Mouse (Mus musculus): ENCODE results near the gene Tob2. TPM values are rescaled to one million over a fixed set of nuclear protein-coding genes. Genes with fewer than 3 reads are reported as not detected.

Tob2 gene
- total and polyA plus RNA-seq, 3 experiments, result 5.6 to 25.3 (median 22.0) TPM

DNA sequence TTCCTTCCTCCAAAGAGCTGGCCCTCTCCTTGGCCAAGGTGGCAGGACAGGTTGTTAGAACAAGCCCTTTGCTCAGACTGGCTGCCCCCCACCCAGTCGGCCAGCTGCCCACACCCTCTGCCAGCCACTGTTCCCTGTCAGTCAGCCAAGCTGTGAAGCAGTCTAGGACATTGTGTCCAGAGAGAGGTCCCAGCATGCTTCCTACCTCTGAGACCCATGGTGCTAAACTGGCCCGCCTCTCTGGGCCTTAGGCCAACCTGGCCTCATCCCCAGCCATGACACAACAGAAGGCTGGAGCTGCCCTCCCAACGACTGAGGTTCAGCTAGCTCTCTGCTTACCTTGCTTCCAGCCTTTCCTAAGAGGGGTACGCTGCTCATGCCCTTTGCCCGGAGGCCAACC is 19.0 kb downstream of the Tob2 start:
- no peaks in the 10 kb centered on the region for H3K9me3 ChIP-seq (replicated peaks; ENCODE audit: low read length)
- dilution Hi-C loops (cut with MboI; ENCODE audit: extremely low pct_ligation_motif_present, extremely low pct_unique_long_range_greater_than_20kb, low sequenced_read_pairs), result no loop called here
- DNase-seq (ENCODE audit: extremely low read depth), result no peak
- in situ Hi-C loops (cut with MboI; ENCODE audit: low pct_ligation_motif_present, low pct_unique_long_range_greater_than_20kb, low sequenced_read_pairs), result no loop called here
- H3K79me2 ChIP-seq (replicated peaks; ENCODE audit: control insufficient read depth, extremely low read depth, insufficient read depth, poor library complexity, severe bottlenecking), result no peaks in the 10 kb centered on the region
- H3K4me2 ChIP-seq (ENCODE audit: insufficient read depth, low read depth, poor library complexity, severe bottlenecking), result no peak overlapping the region
- H3K4me1 ChIP-seq (ENCODE audit: control insufficient read depth in 1 of 2, insufficient read depth in 2 of 2), result peaks cover 3 to 11% of the 10 kb centered on the region in 2 experiments; a peak in 2 of 4 replicates
- TF ChIP-seq GABPA (IDR thresholded peaks at IDR 0.05; ENCODE audit: insufficient replicate concordance, low read depth, low read length), result no peak
- TF ChIP-seq POLR2AphosphoS2 (IDR thresholded peaks at IDR 0.05; ENCODE audit: low read depth, low read length), result no peak
- no peak for TF ChIP-seq MXI1 (IDR thresholded peaks at IDR 0.05; ENCODE audit: low read depth, low read length)
- no peak for TF ChIP-seq BHLHE40 (IDR thresholded peaks at IDR 0.05; ENCODE audit: low read depth, low read length)
- TF ChIP-seq PAX5 (IDR thresholded peaks at IDR 0.05; ENCODE audit: low read length), result no peak
- no peak for TF ChIP-seq ZNF384 (IDR thresholded peaks at IDR 0.05; ENCODE audit: low read depth, low read length)
- TF ChIP-seq RAD21 (IDR thresholded peaks at IDR 0.05; ENCODE audit: low read depth, low read length), result no peak
- no peak for TF ChIP-seq E2F4 (IDR thresholded peaks at IDR 0.05; ENCODE audit: insufficient replicate concordance, low read depth, low read length)
- TF ChIP-seq MAZ (IDR thresholded peaks at IDR 0.05; ENCODE audit: low read depth, low read length), result no peak
- TF ChIP-seq ZC3H11A (IDR thresholded peaks at IDR 0.05; ENCODE audit: low read depth, low read length), result no peak
- no peak for TF ChIP-seq JUN (IDR thresholded peaks at IDR 0.05; ENCODE audit: insufficient read depth, low read depth, low read length)
- no peak for TF ChIP-seq MEF2A (IDR thresholded peaks at IDR 0.05; ENCODE audit: borderline replicate concordance, low read depth, low read length)
- TF ChIP-seq MAX (IDR thresholded peaks at IDR 0.05; ENCODE audit: low read length), result no peak
- TF ChIP-seq CTCF (conservative IDR thresholded peaks at IDR 0.05 in 1 of 2, IDR thresholded peaks at IDR 0.05 in 1 of 2; ENCODE audit: low read depth in 2 of 2, low read length in 2 of 2), result no peak
- no peak for TF ChIP-seq HCFC1 (IDR thresholded peaks at IDR 0.05; ENCODE audit: low read depth, low read length)
- TF ChIP-seq ELF1 (IDR thresholded peaks at IDR 0.05; ENCODE audit: low read depth, low read length), result no peak
- TF ChIP-seq SIN3A (IDR thresholded peaks at IDR 0.05; ENCODE audit: low read length), result no peak
- no peak for TF ChIP-seq TBP (conservative IDR thresholded peaks at IDR 0.05; ENCODE audit: low read depth, low read length)
- TF ChIP-seq MAFK (IDR thresholded peaks at IDR 0.05; ENCODE audit: insufficient replicate concordance, low read length), result no peak
- no peak overlapping the region for H3K27ac ChIP-seq (ENCODE audit: insufficient read depth, low read depth)
- H3K27me3 ChIP-seq (replicated peaks), result no peaks in the 10 kb centered on the region
- H3K4me3 ChIP-seq (replicated peaks in 1 of 3; ENCODE audit: low read depth in 2 of 3, low read length in 2 of 3, poor library complexity in 1 of 3), result no peak overlapping the region
- H3K36me3 ChIP-seq (replicated peaks in 1 of 2; ENCODE audit: control insufficient read depth in 1 of 2, insufficient read depth in 1 of 2, low read length in 1 of 2), result no peaks in the 10 kb centered on the region
- no peak overlapping the region for H3K9ac ChIP-seq (ENCODE audit: insufficient read depth, low read depth)

DNA sequence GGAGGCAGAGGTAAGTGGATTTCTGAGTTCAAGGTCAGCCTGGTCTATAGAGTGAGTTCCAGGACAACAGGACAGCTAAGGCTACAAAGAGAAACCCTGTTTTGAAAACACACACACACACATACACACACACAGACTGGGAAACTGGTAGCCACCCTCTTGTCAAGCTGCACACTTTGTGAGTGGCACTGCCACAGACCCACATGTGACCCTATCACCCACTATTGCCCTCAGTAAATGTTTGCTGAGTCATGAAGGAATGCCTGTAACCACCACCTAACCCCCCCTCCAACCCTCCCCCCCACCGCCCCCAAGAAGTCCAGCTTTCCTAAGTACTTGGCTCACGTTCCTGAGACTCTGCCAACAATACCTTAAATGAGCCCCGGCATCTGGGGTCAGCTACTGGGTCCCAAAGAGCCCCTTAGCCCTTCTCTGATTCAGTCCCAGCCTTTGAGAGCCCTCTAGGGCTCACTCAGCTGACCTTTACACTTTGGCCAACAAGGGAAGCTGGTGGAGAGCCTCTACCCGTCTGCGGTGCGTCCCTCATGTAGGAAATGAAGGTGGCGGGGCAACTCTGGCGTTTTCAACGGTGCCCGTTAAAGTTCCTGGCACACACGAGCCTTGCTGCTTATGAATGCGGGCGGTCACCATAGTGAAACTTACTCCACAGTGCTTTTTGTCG is 19.9 kb downstream of the Tob2 start:
- Histone ChIP-seq H3K27ac (ENCODE audit: insufficient read depth, low read depth) (no peak overlapping the region), H3K9ac (ENCODE audit: insufficient read depth, low read depth) (no peak overlapping the region), H3K79me2 (replicated peaks; ENCODE audit: control insufficient read depth, extremely low read depth, insufficient read depth, poor library complexity, severe bottlenecking) (no peaks in the 10 kb centered on the region), H3K4me2 (ENCODE audit: insufficient read depth, low read depth, poor library complexity, severe bottlenecking) (no peak overlapping the region), H3K4me3 (replicated peaks in 1 of 3; ENCODE audit: low read depth in 2 of 3, low read length in 2 of 3, poor library complexity in 1 of 3) (no peak overlapping the region), H3K27me3 (replicated peaks) (no peaks in the 10 kb centered on the region), H3K36me3 (replicated peaks in 1 of 2; ENCODE audit: control insufficient read depth in 1 of 2, insufficient read depth in 1 of 2, low read length in 1 of 2) (no peaks in the 10 kb centered on the region), H3K4me1 (ENCODE audit: control insufficient read depth in 1 of 2, insufficient read depth in 2 of 2) (peaks cover 3 to 17% of the 10 kb centered on the region in 2 experiments; a peak in 2 of 4 replicates), H3K9me3 (replicated peaks; ENCODE audit: low read length) (no peaks in the 10 kb centered on the region)
- in situ Hi-C loops (cut with MboI; ENCODE audit: low pct_ligation_motif_present, low pct_unique_long_range_greater_than_20kb, low sequenced_read_pairs) (no loop called here), dilution Hi-C loops (cut with MboI; ENCODE audit: extremely low pct_ligation_motif_present, extremely low pct_unique_long_range_greater_than_20kb, low sequenced_read_pairs) (no loop called here)
- DNase-seq (ENCODE audit: extremely low read depth), result no peak
- no peak for TF ChIP-seq TBP (conservative IDR thresholded peaks at IDR 0.05; ENCODE audit: low read depth, low read length)
- TF ChIP-seq HCFC1 (IDR thresholded peaks at IDR 0.05; ENCODE audit: low read depth, low read length), result no peak
- TF ChIP-seq ZNF384 (IDR thresholded peaks at IDR 0.05; ENCODE audit: low read depth, low read length), result no peak
- no peak for TF ChIP-seq ZMIZ1 (IDR thresholded peaks at IDR 0.05; ENCODE audit: low read depth, low read length)
- TF ChIP-seq NRF1 (IDR thresholded peaks at IDR 0.05; ENCODE audit: low read depth, low read length), result no peak
- TF ChIP-seq POLR2AphosphoS2 (IDR thresholded peaks at IDR 0.05; ENCODE audit: low read depth, low read length), result no peak
- no peak for TF ChIP-seq ELF1 (IDR thresholded peaks at IDR 0.05; ENCODE audit: low read depth, low read length)
- TF ChIP-seq USF2 (conservative IDR thresholded peaks at IDR 0.05; ENCODE audit: low read depth, low read length), result no peak
- no peak for TF ChIP-seq RCOR1 (conservative IDR thresholded peaks at IDR 0.05; ENCODE audit: low read depth, low read length)
- TF ChIP-seq UBTF (IDR thresholded peaks at IDR 0.05; ENCODE audit: low read depth, low read length), result no peak

All from CH12.LX (cell line).